Mouse (Mus musculus): ENCODE results near the gene Srgap2.

DNA sequence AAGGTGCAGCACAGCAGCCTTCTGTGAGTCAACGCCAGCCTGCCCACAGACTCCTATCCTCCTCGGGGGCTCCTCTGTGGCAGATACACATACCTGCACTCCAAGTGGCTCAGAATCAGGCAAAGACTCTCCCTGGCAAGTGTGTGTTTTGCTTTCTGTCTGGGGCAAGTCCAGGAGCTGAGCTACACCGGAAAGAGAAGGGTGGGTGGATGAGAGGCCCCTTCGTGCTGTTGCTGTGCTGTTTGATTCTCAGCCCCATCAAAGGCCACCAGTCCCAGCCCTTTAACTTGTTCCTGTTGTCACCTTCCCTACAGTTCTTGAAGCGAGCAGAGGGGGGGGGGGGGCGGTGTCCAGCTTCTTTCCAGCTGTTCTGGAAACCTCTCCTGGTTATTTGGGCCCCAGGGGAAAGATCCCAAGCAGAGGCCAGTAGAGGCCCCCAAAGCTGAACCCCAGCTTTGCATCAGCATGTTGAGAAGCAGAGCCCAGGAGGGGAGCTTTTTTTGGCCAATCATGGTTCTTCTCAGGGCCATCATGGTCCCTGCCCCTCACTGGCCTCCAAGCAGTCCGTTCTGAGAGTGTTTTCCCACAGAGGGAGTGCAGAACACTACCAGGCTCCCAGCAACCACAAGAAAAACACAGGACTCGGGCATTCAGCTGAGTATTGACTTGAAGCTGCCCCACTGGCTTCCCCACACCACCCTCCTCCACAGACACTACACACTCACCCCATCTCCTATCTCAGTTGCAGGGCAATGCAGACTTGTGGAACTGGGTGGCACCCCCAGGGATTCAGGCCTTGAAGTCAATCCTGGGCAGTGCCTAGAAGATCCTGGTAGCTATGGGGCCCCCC, 248.3 kb downstream of the Srgap2 start:
- no peak for TF ChIP-seq GATA1 (IDR thresholded peaks at IDR 0.05; ENCODE audit: low read length)
- TF ChIP-seq TAL1 (IDR thresholded peaks at IDR 0.05; ENCODE audit: low read length), result no peak

All from erythroblast, embryonic 14.5 days (primary cell).